Mouse (Mus musculus) urinary bladder, postnatal 0 days (tissue): Measurements from ENCODE around the gene B3galt6. TPM values are rescaled to one million over a fixed set of nuclear protein-coding genes. Genes with fewer than 3 reads are reported as not detected.

ENCODE experiments used
- polyA plus RNA-seq: library from polyadenylated mRNA; unstranded; fragments of >200 nt; fragmentation: Nextera tagmentation; extraction: Ambion mirVana; gene quantifications from 2 replicates; pipeline ENCODE4 v1.2.1, GENCODE M21; 2015

B3galt6 gene
- polyA plus RNA-seq, result 9.5 and 10.8 TPM in 2 replicates

DNA sequence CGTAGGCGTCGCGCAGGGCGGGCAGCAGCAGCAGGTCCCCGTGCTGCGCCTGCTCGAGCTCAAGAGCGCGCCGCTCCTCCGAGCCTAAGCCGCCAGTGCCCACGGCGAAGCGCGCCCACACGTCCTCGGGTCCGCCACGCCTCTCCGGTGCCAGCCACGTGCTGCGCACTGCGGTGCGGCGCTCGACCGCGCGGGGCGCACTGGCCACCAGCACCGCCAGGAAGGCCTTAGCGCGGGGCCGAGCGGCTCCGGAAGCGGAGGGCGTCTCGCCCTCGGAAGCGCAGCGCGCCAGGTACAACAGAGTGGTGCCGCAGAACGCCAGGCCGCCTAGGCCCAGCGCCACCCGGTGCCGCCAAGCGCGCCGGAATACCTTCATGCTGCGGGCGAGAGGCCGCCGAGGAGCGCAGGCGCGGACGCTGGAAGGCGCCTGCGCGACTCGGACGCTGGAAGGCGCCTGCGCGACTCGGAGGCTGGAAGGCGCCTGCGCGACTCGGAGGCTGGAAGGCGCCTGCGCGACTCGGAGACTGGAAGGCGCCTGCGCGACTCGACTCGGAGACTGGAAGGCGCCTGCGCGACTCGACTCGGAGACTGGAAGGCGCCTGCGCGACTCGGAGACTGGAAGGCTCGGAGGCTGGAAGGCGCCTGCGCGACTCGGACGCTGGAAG, at the start of gene B3galt6, which contains the start of gene Sdf4:
TSS of gene B3galt6 (minus strand) at position 409 of the 665 bp plus-strand sequence.
TSS of gene Sdf4 (plus strand) at position 632 of the 665 bp plus-strand sequence.

GRCm38 (mm10) chr4:156026013-156026412, 33.6 kb upstream of the B3galt6 start, which contains the start of gene Tnfrsf18:
TSS of gene Tnfrsf18 (plus strand) at chr4:156026164.

DNA sequence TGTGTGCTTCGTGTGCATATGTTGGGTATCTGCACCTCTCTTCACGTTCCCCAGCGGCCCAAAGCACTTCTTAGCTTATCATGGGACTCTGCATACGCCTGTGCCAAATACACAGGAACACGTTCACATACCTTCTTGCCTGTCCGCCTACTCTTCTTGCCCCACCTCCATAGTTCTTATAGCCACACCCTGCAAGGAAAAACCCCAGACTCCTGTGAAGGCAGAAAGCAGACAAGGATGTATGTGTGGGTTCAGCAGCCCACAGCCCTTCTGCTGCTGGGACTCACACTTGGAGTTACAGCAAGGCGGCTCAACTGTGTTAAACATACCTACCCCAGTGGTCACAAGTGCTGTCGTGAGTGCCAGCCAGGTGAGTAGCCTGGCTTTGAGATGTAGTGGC, 21.2 kb upstream of the B3galt6 start, which contains the start of gene Tnfrsf4:
TSS of gene Tnfrsf4 (plus strand) at position 207 of the 400 bp plus-strand sequence.

GRCm38 (mm10) chr4:155962167-155962971, 30.1 kb downstream of the B3galt6 start, which contains the start of gene C1qtnf12:
TSS of gene C1qtnf12 (plus strand) at chr4:155962318.

GRCm38 (mm10) chr4:155943534-155944249, 48.8 kb downstream of the B3galt6 start, which contains the start of gene Ube2j2:
TSS of gene Ube2j2 (plus strand) at chr4:155943831.

Other genes starting within 250 kb of the B3galt6 start
- gene Atad3a, start 231.6 kb downstream of the B3galt6 start, polyA plus RNA-seq, result 43.9 and 46.1 TPM in 2 replicates
- 47.5 and 51.7 TPM in 2 replicates for gene Vwa1, start 218.0 kb downstream of the B3galt6 start, polyA plus RNA-seq
- gene Tmem88b, start 206.8 kb downstream of the B3galt6 start, polyA plus RNA-seq, result 0.40 and 0.45 TPM in 2 replicates
- gene Ankrd65, start 202.2 kb downstream of the B3galt6 start, polyA plus RNA-seq, result 0.16 and 0.24 TPM in 2 replicates
- 437 and 466 TPM in 2 replicates for gene Mrpl20, start 189.8 kb downstream of the B3galt6 start, polyA plus RNA-seq
- gene Ccnl2, start 180.2 kb downstream of the B3galt6 start, polyA plus RNA-seq, result 104 and 106 TPM in 2 replicates
- 119 and 125 TPM in 2 replicates for gene Aurkaip1, start 161.4 kb downstream of the B3galt6 start, polyA plus RNA-seq
- gene Mxra8, start 153.0 kb downstream of the B3galt6 start, polyA plus RNA-seq, result 126 and 133 TPM in 2 replicates
- 5.5 and 8.2 TPM in 2 replicates for gene Dvl1, start 145.2 kb downstream of the B3galt6 start, polyA plus RNA-seq
- 0.12 and 0.15 TPM in 2 replicates for gene Tas1r3, start 129.3 kb downstream of the B3galt6 start, polyA plus RNA-seq
- gene Cptp, start 123.2 kb downstream of the B3galt6 start, polyA plus RNA-seq, result 11.3 and 12.5 TPM in 2 replicates
- 27.6 and 27.8 TPM in 2 replicates for gene Ints11, start 123.1 kb downstream of the B3galt6 start, polyA plus RNA-seq
- gene Pusl1, start 100.9 kb downstream of the B3galt6 start, polyA plus RNA-seq, result 37.0 and 40.7 TPM in 2 replicates
- gene Acap3, start 100.8 kb downstream of the B3galt6 start, polyA plus RNA-seq, result 9.9 and 10.4 TPM in 2 replicates
- gene Ube2j2, start 48.8 kb downstream of the B3galt6 start, polyA plus RNA-seq, result 69.0 and 72.3 TPM in 2 replicates
- 32.4 and 35.1 TPM in 2 replicates for gene C1qtnf12, start 30.3 kb downstream of the B3galt6 start, polyA plus RNA-seq
- 117 and 120 TPM in 2 replicates for gene Sdf4, start 223 bp upstream of the B3galt6 start, polyA plus RNA-seq
- gene Tnfrsf4, start 21.2 kb upstream of the B3galt6 start, polyA plus RNA-seq, result 0.46 and 0.61 TPM in 2 replicates
- 1.2 and 1.8 TPM in 2 replicates for gene Tnfrsf18, start 33.5 kb upstream of the B3galt6 start, polyA plus RNA-seq
- 1.7 and 2.4 TPM in 2 replicates for gene Ttll10, start 66.8 kb upstream of the B3galt6 start, polyA plus RNA-seq
- gene 9430015G10Rik, start 117.3 kb upstream of the B3galt6 start, polyA plus RNA-seq, result 5.8 and 6.9 TPM in 2 replicates
- 1.2 and 1.4 TPM in 2 replicates for gene Rnf223, start 137.9 kb upstream of the B3galt6 start, polyA plus RNA-seq
- 21.2 and 22.6 TPM in 2 replicates for gene Agrn, start 204.8 kb upstream of the B3galt6 start, polyA plus RNA-seq
- 5.7 and 11.4 TPM in 2 replicates for gene Isg15, start 208.2 kb upstream of the B3galt6 start, polyA plus RNA-seq
- 0.70 and 0.96 TPM in 2 replicates for gene AW011738, start 210.7 kb upstream of the B3galt6 start, polyA plus RNA-seq
- gene Perm1, start 223.2 kb upstream of the B3galt6 start, polyA plus RNA-seq, result 0.17 and 0.35 TPM in 2 replicates
- 12.3 and 12.7 TPM in 2 replicates for gene Plekhn1, start 242.2 kb upstream of the B3galt6 start, polyA plus RNA-seq
- gene Noc2l, start 243.4 kb upstream of the B3galt6 start, polyA plus RNA-seq, result 35.2 and 35.4 TPM in 2 replicates